Mouse (Mus musculus) stomach, postnatal 0 days (tissue): ENCODE results near the gene Col24a1.

Experiments
- CTCF ChIP-seq: IDR thresholded peaks from 2 replicates; pipeline ENCODE4 v1.5.1; 2016; ENCODE audit warnings: antibody characterized with exemption, low read depth, mild to moderate bottlenecking, moderate library complexity
- EP300 ChIP-seq: optimal IDR thresholded peaks from 2 replicates; pipeline ENCODE3; 2016; ENCODE audit warnings: antibody characterized with exemption

DNA sequence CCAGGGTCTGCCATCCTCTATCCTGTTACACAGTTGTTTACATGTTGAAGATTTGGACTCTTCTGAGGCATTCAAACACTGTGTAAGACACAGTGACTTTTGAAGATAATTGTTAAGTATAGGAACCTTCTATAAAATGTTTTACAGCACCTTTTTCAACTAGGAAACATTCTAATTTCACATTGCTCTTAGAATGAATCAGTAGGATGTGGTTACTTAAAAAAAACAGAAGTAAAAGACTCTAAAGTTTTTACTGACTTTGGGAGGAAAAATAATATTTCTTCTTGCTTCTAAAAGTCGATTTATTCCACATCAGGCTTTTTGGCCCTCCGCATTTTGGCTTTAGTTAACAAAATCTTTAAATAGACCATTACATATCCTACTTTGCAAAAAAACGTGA is 129.8 kb downstream of the Col24a1 start:
- TF ChIP-seq CTCF (no peak), EP300 (no peak)
